Mouse (Mus musculus) layer of hippocampus, adult 9-11 months (tissue): ENCODE results near the gene Myo1d.
A peak's percentile ranks its signal among the peaks of the same experiment; 100 is the strongest.

Experiments
- DNase-seq: peaks from one replicate; pipeline ENCODE4 v3.0.0; 2022

Gene Myo1d

GRCm38 (mm10) chr11:80779527-80780344 lies at the start of gene Myo1d:
TSS of gene Myo1d (minus strand) at chr11:80780025.
- DNase-seq, result peak; percentile 78

DNA sequence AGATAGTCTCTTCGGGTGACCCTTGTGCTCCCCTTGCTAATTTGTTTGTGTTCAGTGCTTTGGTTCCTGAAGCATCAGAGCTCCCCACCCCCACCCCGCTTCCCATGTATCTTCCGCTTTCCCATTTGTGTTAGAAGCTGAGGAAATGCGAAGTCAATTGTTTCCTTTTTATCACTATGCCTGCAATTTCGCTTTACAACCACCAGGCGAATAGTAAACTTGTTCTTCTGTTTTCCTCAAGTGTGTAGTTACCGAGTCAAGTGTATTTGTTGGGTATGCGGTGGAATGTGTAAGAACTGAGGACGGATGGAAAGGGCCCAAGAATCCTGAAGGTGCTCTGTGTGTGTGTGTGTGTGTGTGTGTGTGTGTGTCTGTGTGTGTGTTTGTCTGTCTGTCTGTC lies 42.0 kb upstream of the Myo1d start:
- DNase-seq, result no peak

- DNase-seq, result peak; percentile 12
These were observed 41.5 kb upstream of the Myo1d start for GRCm38 (mm10) chr11:80821296-80821695.

DNA sequence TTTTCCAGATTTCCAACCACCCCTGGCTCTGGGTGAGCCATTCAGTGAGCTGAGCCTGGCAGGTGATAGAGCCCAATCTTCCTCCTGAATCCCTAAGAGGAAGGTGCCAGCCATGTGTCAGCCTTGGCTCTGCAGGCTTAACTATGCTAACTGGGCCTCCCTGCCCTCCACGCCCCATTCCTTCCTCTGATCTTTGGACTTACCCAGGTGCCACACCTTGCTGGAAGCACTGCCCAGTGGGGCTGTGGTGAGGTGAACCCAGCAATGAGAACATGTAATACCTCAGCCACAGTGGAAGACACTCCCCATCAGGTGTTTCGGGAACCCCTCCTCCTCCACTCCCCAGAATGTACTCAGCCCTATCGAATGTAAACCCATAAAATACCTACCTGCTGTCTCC lies 40.3 kb upstream of the Myo1d start:
- DNase-seq, result no peak

DNA sequence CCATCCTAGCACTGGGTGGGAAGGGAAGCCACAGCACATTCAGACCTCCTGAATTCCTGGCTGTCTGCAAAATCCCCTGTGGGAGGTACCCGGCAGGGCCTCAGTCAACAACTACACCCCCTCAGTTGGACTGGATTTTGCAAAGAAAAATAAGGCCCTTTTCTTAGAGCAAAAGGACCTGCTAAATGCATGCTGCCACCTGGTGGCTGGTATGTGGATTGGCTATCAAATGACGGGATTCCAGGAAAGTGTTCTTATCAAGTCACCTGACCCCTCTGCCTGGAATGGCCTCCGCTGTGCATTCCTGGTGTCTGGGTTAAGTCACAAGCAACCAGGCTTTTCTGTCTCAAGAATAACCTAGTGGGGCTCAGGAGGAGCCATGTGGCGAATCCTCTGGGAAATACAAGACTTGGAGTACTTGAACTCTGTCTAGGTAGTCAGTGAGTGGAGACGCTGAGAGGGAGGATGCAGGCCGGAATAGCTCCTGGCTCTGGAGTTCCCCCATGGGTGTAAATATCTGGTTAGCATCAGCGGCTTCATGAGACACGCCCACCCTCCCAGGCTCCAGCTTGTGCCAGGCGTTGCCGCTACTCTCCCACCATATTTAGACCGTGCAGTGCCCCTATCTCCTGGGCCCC lies 38.4 kb upstream of the Myo1d start:
- DNase-seq, result peak; percentile 43

GRCm38 (mm10) chr11:80815354-80815753 lies 35.5 kb upstream of the Myo1d start:
- DNase-seq, result no peak

- no peak for DNase-seq
These were observed 31.3 kb upstream of the Myo1d start for GRCm38 (mm10) chr11:80811156-80811555.

DNA sequence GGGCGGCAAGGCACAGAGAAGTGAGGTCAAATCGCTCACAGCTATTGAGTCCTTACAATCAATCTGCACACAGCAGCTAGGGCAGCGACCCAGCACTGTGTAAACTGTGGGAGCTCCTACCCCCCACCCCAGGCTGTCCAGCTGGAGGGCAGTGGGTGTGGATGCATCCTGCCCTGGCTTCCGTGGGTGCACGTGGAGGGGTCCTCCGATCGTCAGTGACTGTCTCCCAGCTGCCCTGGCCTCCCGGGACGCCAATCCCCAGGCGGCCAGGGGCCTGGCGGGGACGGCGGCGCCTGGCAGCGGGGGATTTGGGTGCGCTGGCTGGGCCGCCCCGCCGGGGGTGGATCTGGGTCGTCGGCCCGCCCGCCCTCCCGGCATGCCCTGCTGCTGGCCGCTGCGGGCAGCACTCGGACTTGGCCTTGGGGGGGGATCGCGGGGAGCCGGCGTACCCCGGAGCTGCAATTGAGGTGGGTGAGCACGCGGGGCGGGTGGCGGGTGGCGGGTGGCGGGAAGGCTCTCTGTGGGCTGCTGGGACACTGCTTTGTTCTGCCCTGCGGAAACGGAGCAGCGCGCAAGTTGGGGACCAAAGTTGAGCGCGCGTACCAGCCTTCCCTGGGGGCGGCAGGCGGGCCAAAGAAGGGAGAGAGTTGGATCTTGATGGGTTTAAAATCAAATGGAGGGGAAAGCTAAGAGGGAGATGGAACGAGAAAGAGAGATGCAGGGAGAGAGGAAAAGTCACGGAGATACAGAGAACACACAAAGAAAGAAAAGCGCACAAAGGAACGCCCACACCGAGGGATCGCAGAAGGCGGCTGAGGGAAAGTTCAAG lies 30.4 kb upstream of the Myo1d start, which contains the start of gene Tmem98:
Tmem98 (plus strand) TSS at position 183 of the 829 bp plus-strand sequence.
- DNase-seq, result peak; percentile 85

DNA sequence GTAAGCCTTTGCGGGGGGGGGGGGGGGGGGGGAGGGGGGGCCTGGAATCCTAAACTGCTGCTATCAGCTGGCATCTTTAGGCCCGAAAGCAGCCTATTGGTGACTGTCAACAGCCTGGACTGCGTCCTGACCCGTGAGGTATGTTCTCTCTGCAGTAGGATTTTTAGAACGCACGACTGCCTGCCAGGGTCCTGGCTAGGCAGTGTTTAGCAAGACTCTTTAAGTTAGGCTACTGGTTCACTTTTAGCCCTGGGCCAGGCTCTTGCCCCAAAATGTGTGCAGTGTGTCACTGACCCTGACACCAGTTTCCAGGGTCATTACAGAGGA lies 29.8 kb upstream of the Myo1d start:
- DNase-seq, result no peak

DNA sequence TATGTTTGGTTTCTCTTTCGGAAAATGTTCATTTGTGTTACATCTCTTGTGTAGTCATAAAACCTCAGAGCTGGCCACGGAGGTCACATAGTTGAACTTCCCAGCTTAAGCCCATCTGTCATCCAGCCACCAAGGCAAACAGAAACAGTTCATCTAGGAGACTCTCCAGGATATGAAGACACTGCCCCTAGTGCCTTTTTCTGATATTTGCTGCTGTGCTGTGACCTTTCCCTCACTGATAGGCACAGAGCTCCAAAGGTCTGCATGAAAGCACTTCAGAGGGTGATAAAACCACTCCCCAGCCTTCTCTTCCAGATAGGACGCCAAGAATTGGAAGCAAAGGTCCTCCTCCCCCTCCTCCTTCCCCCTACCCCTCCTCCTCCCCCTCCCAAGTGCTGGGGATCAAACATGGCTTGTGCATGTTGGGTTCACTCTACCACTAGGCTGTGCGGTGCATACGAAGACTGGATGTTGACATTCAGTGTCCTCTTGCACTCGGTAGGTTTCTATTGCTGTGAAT lies 28.8 kb upstream of the Myo1d start:
- DNase-seq, result no peak

- DNase-seq, result no peak
These were observed 22.9 kb upstream of the Myo1d start for GRCm38 (mm10) chr11:80802706-80803105.

- no peak for DNase-seq
These were observed 20.2 kb upstream of the Myo1d start for GRCm38 (mm10) chr11:80799979-80800378.

- DNase-seq, result no peak
These were observed 15.6 kb upstream of the Myo1d start for GRCm38 (mm10) chr11:80795431-80795830.

DNA sequence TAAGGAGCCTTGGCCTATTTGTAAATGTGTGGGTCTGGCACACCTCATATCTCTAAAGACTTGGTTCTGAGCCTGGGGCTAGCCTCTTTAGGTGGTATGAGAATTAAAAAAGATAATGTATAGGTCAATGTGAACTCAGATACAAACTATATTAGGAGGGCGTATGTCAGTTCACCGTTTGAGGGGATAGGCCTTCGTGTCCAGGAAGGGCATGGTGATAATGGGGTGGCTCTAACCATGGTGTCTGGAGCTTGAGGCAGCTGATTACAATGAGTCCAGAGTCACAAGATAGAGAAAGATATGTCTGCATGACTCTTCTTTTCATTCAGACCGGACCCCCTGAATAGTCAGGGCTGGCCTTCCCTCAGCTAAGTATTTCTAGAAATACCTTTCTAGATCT lies 14.5 kb upstream of the Myo1d start:
- no peak for DNase-seq

DNA sequence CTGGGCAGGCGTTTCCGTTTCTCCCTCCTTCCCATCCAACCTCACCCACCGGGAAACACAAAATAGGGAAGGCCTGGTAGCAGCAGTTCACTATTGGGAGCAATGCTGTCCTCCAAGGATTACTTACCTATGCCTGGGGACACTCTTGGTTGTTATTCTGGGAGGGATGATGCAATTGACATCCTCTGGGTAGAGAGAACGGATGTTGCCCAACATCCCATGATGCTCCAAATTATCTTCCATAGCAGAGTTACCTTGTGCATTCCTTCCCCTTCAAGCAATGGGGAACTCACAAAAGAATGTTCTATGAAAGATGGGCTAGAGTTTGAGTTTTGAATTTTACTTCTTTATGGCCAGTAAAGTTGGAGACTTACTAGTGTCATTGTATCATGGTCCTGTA lies 13.6 kb upstream of the Myo1d start:
- no peak for DNase-seq

- no peak for DNase-seq
These were observed 12.0 kb upstream of the Myo1d start for GRCm38 (mm10) chr11:80791677-80792432.

GRCm38 (mm10) chr11:80790413-80790812 lies 10.6 kb upstream of the Myo1d start:
- no peak for DNase-seq

GRCm38 (mm10) chr11:80789647-80790240 lies 9.9 kb upstream of the Myo1d start:
- DNase-seq, result no peak

- DNase-seq, result no peak
These were observed 5.8 kb upstream of the Myo1d start for GRCm38 (mm10) chr11:80785672-80786071.

DNA sequence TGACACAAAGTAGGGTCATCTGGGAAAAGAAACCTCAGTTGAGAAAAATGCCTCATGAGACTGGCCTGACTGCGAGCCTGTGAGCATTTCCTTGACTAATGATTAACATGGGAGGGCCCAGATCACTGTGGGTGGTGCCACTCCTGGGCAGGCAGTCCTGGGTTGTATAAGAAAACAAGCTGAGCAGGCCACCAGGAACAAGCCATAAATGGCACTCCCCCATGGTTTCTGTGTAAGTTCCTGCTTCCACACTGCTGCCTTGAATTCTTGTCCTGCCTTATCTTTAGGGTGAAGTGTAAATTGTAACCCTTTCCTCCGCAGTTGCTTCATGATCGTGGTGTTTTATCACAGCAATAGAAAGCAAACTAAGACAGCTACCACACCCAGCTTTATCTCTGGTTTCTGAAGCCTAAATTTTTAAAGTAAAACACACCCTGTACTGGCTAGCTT lies 4.5 kb upstream of the Myo1d start:
- no peak for DNase-seq

GRCm38 (mm10) chr11:80783460-80783859 lies 3.6 kb upstream of the Myo1d start:
- DNase-seq, result no peak

DNA sequence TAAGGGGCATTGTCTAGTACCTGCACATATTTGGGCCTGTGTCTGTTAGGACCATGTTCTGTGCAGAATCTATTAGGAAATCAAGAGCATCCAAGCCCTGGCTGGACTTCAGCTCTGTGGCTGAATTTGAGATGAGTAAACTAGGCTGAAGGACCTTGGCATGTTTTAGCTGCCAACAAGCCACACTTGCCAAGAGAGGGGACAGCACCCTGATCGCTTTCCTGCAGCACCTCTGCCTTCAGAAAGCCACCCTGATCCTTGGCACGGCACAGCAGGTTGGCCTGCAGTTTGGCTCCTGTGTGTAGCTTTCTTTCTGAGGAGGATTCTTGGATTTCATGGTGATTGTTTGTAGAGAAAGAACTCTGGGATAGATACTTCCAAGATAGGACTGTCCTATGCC lies 1.7 kb upstream of the Myo1d start:
- DNase-seq, result no peak
